Mouse (Mus musculus) layer of hippocampus, adult 2 months (tissue): ENCODE measurements around the gene Serpinb9g. TPM values are rescaled to one million over a fixed set of nuclear protein-coding genes. Genes with fewer than 3 reads are reported as not detected.
"Not testable (repeated sequence)": the region's sequence is repeated elsewhere in the genome, so short reads cannot be mapped to it uniquely, and the experiment has no call there.

Source experiments
- DNase-seq, 2 experiments: peaks; one replicate each; pipeline ENCODE4 v3.0.0; 2022; ENCODE audit warnings: low spot score in 2 of 2
- H3K27ac ChIP-seq: fragments of 200-600 bp; 2 replicates; pipeline ENCODE4 v1.8.1; 2022
- H3K4me3 ChIP-seq: fragments of 200-600 bp; 2 replicates; pipeline ENCODE4 v1.8.1; 2022; ENCODE audit warnings: mild to moderate bottlenecking
- CTCF ChIP-seq: fragments of 200-600 bp; conservative IDR thresholded peaks from 2 replicates; pipeline ENCODE4 v1.8.1; 2022; ENCODE audit warnings: antibody characterized with exemption, mild to moderate bottlenecking, moderate library complexity
- long read RNA-seq, 2 experiments: library from polyadenylated mRNA; stranded (forward); transcript quantifications; one replicate each; pipeline ENCODE4 v2.0.0; 2021; ENCODE audit warnings: borderline mapping rate in 2 of 2
- total RNA-seq, 2 experiments: library from RNA; stranded (reverse); gene quantifications; 2 replicates each; pipeline ENCODE4 v1.2.3; 2021

Serpinb9g gene
- not detected for total RNA-seq
- long read RNA-seq, experiment 1: 0 reads
- long read RNA-seq, experiment 2: 0 reads

GRCm38 (mm10) chr13:33484490-33484889 is at the start of gene Serpinb9g:
Gene Serpinb9g, plus strand, starts transcription at chr13:33484790.
- not testable (repeated sequence) for H3K27ac ChIP-seq, H3K4me3 ChIP-seq, DNase-seq

GRCm38 (mm10) chr13:33483872-33484271 is 718 bp upstream of the Serpinb9g start:
- not testable (repeated sequence) for DNase-seq, H3K4me3 ChIP-seq, H3K27ac ChIP-seq

DNA sequence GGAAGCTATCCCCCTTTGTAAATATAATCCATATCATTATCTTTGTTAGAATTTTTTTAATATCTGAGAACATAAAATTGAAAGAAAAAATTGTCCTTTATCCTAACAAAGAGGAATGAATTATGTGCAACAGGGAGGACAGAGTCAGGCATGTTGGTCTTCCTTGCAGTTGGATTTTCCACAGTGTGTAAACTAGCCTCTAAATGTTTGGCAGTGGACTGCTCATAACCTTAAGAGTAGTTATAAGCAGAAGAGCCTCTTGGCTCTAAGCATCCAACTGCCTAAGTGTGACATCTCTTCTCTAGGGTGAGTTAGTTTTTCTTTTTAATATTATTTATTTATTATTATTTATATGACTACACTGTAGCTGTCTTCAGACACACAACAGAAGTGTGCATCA is 40.0 kb downstream of the Serpinb9g start:
- Histone ChIP-seq H3K4me3 (no peak overlapping the region), H3K27ac (no peak overlapping the region)
- DNase-seq: no peak
- TF ChIP-seq CTCF: no peak

GRCm38 (mm10) chr13:33532814-33533213 is 48.2 kb downstream of the Serpinb9g start:
- TF ChIP-seq CTCF: no peak
- Histone ChIP-seq H3K27ac (no peak overlapping the region), H3K4me3 (no peak overlapping the region)
- no peak for DNase-seq

Other genes with a start within 250 kb of the Serpinb9g start
- not detected for gene Serpinb9e, start 235.2 kb upstream of the Serpinb9g start, total RNA-seq
- gene Serpinb9f, start 160.7 kb upstream of the Serpinb9g start, total RNA-seq: not detected
- not detected for gene Gm11397, start 89.0 kb upstream of the Serpinb9g start, total RNA-seq
- gene Serpinb6d, start 176.6 kb downstream of the Serpinb9g start, total RNA-seq: not detected